In genomic region chr2:51145838-51146470, GRCm38 (mm10) we compare ENCODE assay signal across 8 mouse cellular contexts. TPM values are rescaled to one million over a fixed set of nuclear protein-coding genes. Genes with fewer than 3 reads are reported as not detected.
DNase-seq lines count a peak whose midpoint lies in the region; ATAC-seq lines count a peak whose summit lies in the region.

No protein-coding gene starts in this region.

- WGBS in forebrain, embryonic 14.5 days, result 7% methylated on average over 7 of the region's 7 CpGs
- 5% methylated on average over 7 of the region's 7 CpGs for WGBS in lung, embryonic 15.5 days

- intact Hi-C loops in heart, postnatal 10 days (cut with DNase I), result loop anchor here (5.0 to 10.0 kb wide), 5 partner anchors 264 to 629 kb away; no protein-coding TSS in a partner anchor

- H3K4me3 ChIP-seq in forebrain, embryonic 14.5 days (ENCODE audit: low read depth, low read length), result peak overlapping the region; percentile 91
- H3K4me3 ChIP-seq in lung, embryonic 15.5 days, result peak overlapping the region; percentile 79

- H3K4me2 ChIP-seq in forebrain, embryonic 14.5 days (ENCODE audit: low read length), result peak overlapping the region; percentile 74
- peak overlapping the region; percentile 74 for H3K4me2 ChIP-seq in lung, embryonic 15.5 days

- H3K9me3 ChIP-seq in forebrain, embryonic 14.5 days (replicated peaks; ENCODE audit: control insufficient read depth, low read length), result no peaks in the 10 kb centered on the region
- H3K9me3 ChIP-seq in lung, embryonic 15.5 days, result no peaks in the 10 kb centered on the region

- no peaks in the 10 kb centered on the region for H3K27me3 ChIP-seq in forebrain, embryonic 14.5 days (replicated peaks; ENCODE audit: control insufficient read depth, insufficient read depth, low read length)
- no peaks in the 10 kb centered on the region for H3K27me3 ChIP-seq in lung, embryonic 15.5 days

- peaks cover 37% of the 10 kb centered on the region for H3K4me1 ChIP-seq in forebrain, embryonic 14.5 days (ENCODE audit: control insufficient read depth, insufficient read depth, low read length)
- H3K4me1 ChIP-seq in lung, embryonic 15.5 days, result peaks cover 47% of the 10 kb centered on the region

- peak; percentile 78 for DNase-seq in 3T3-L1 (ENCODE audit: low read depth, low spot score)
- peak; percentile 47 for DNase-seq in brain, embryonic 18.5 days (ENCODE audit: low read depth, low spot score)
- DNase-seq in forebrain, embryonic 14.5 days (ENCODE audit: low spot score), result peak; percentile 87
- DNase-seq in heart, postnatal 10 days, result peak; percentile 79 to 82
- peak; percentile 57 to 76 for DNase-seq in layer of hippocampus, postnatal 14 days (ENCODE audit: low spot score in 2 of 2)
- peak; percentile 83 to 87 for DNase-seq in right cerebral cortex, postnatal 10 days (ENCODE audit: low spot score in 2 of 2)
- no peak for DNase-seq in c-Kit-positive CD71-positive TER-119-positive erythroid progenitor cells, embryonic 14.5 days (ENCODE audit: low spot score)

- H3K27ac ChIP-seq in forebrain, embryonic 14.5 days (ENCODE audit: low read depth, low read length), result peak overlapping the region; percentile 94
- peak overlapping the region; percentile 84 for H3K27ac ChIP-seq in lung, embryonic 15.5 days

- ATAC-seq in forebrain, embryonic 14.5 days, result peak; percentile 8; the same call in 1 of the 2 replicates
- peak; percentile 24; the same call in 1 of the 2 replicates for ATAC-seq in lung, embryonic 15.5 days (ENCODE audit: borderline replicate concordance, extremely low read depth, low FRiP score, low TSS enrichment)

- H3K36me3 ChIP-seq in forebrain, embryonic 14.5 days (ENCODE audit: control insufficient read depth, insufficient read depth, low read length), result peaks cover 7% of the 10 kb centered on the region; the same call in 1 of the 2 replicates
- H3K36me3 ChIP-seq in lung, embryonic 15.5 days, result 0 out of 2 replicates have a peak, but pooled peaks cover 3% of the 10 kb centered on the region

- H3K9ac ChIP-seq in forebrain, embryonic 14.5 days (ENCODE audit: low read length), result peak overlapping the region; percentile 98
- H3K9ac ChIP-seq in lung, embryonic 15.5 days, result peak overlapping the region; percentile 80

RNA-seq across cellular contexts. Expression of gene Rnd3, which starts 3.0 kb away (rescaled TPM):
- polyA plus RNA-seq in forebrain, embryonic 14.5 days (2014; fragmentation: Nextera tagmentation; extraction: Ambion mirVana), result 191 and 206 TPM in 2 replicates
- 10 to 100 TPM; 24.6 to 28.1 TPM for total RNA-seq in heart, postnatal 10 days (2021)
- 10 to 100 TPM; 15.8 to 16.1 TPM for total RNA-seq in layer of hippocampus, postnatal 14 days (2021)
- 63.7 and 64.0 TPM in 2 replicates for polyA plus RNA-seq in lung, embryonic 15.5 days (2015; fragmentation: Nextera tagmentation; extraction: Ambion mirVana)
